9 mouse cellular contexts compared by ENCODE assay signal in the genomic region with DNA sequence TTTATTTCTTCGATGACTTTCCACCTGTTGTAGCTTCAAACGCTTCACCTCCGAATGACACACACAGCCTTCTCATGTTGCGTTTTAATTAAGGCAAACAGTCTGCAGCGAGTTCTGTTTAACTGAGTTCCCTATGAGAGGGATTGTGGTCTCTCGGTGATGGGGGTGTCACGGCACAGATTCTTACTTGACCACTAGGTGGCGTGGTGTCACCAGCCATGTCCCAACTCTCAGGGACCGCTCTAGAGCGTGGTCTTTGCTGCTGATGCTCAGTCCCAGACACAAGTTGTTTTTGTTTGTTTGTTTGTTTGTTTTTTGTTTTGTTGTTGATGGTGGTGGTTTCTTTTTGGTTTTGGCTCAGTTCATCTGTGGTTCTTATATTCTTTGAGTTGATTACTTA. TPM values are rescaled to one million over a fixed set of nuclear protein-coding genes. Genes with fewer than 3 reads are reported as not detected.
DNase-seq lines count a peak whose midpoint lies in the region; ATAC-seq and TF ChIP-seq lines count a peak whose summit lies in the region.
"Had no signal": no experiment of that assay in that cellular context is flagged by ENCODE, and none has a peak within 500 bp of the region (broad histone marks: within the 10 kb centered on the region; RNA-seq: fewer than 3 reads in every experiment).

No protein-coding gene starts in this region.

- H3K27ac ChIP-seq in testis, adult 2 months (ENCODE audit: control insufficient read depth, insufficient read depth, low read depth, low read length), result no peak overlapping the region
- no peak overlapping the region for H3K27ac ChIP-seq in intestine, embryonic 16.5 days (ENCODE audit: low read length)
- no peak overlapping the region for H3K27ac ChIP-seq in midbrain, embryonic 10.5 days (replicated peaks)
- H3K27ac ChIP-seq: embryonic facial prominence, embryonic 15.5 days had no signal

- intact Hi-C loops in left cerebral cortex, postnatal 36 days (cut with DNase I), result loop anchor here (5.0 kb wide), 2 partner anchors 234 to 444 kb away; no protein-coding TSS in a partner anchor

- H3K4me2 ChIP-seq in intestine, embryonic 16.5 days (ENCODE audit: low read depth, low read length), result no peak overlapping the region
- H3K4me2 ChIP-seq: embryonic facial prominence, embryonic 15.5 days had no signal

- WGBS in intestine, embryonic 16.5 days, result 16% methylated on average over 10 of the region's 10 CpGs
- WGBS in midbrain, embryonic 10.5 days, result 17% methylated on average over 10 of the region's 10 CpGs

- H3K4me3 ChIP-seq in testis, adult 2 months (ENCODE audit: control insufficient read depth, low read depth, low read length), result no peak overlapping the region
- no peak overlapping the region for H3K4me3 ChIP-seq in intestine, embryonic 16.5 days (ENCODE audit: low read length)
- no peak overlapping the region for H3K4me3 ChIP-seq in midbrain, embryonic 10.5 days
- H3K4me3 ChIP-seq: embryonic facial prominence, embryonic 15.5 days had no signal

- no peak for DNase-seq in testis, postnatal 14 days (ENCODE audit: low spot score)
- DNase-seq in cerebellum, adult 9-10 months, result peak; percentile 58
- peak; percentile 70 for DNase-seq in forelimb bud, embryonic 11.5 days (ENCODE audit: low read depth, low spot score)
- DNase-seq in left cerebral cortex, postnatal 36 days (ENCODE audit: low spot score in 2 of 2), result peak; percentile 39 to 44
- peak; percentile 59 for DNase-seq in midbrain, embryonic 10.5 days (ENCODE audit: low spot score)
- DNase-seq in spleen, postnatal 36 days (ENCODE audit: low spot score in 2 of 2), result peak; percentile 40 to 53

- no peaks in the 10 kb centered on the region for H3K9me3 ChIP-seq in intestine, embryonic 16.5 days (ENCODE audit: control insufficient read depth, low read length)
- no peaks in the 10 kb centered on the region for H3K9me3 ChIP-seq in midbrain, embryonic 10.5 days (replicated peaks)
- H3K9me3 ChIP-seq: embryonic facial prominence, embryonic 15.5 days had no signal

- TF ChIP-seq CTCF in testis, adult 2 months (IDR thresholded peaks at IDR 0.05; ENCODE audit: control insufficient read depth, insufficient read depth, insufficient replicate concordance, low read depth, low read length), result peak; percentile 82; the same call in 1 of the 2 replicates

- no peak overlapping the region for H3K9ac ChIP-seq in intestine, embryonic 16.5 days (ENCODE audit: low read depth, low read length)
- H3K9ac ChIP-seq: embryonic facial prominence, embryonic 15.5 days had no signal

- peak; percentile 62; the same call in 1 of the 2 replicates for ATAC-seq in intestine, embryonic 16.5 days

- H3K4me1 ChIP-seq in testis, adult 2 months (ENCODE audit: control insufficient read depth, insufficient read depth, low read length), result no peaks in the 10 kb centered on the region
- no peaks in the 10 kb centered on the region for H3K4me1 ChIP-seq in intestine, embryonic 16.5 days (ENCODE audit: control insufficient read depth, insufficient read depth, low read length)
- H3K4me1 ChIP-seq in midbrain, embryonic 10.5 days, result no peaks in the 10 kb centered on the region
- H3K4me1 ChIP-seq: embryonic facial prominence, embryonic 15.5 days had no signal

- H3K36me3 ChIP-seq in testis, adult 2 months (ENCODE audit: control insufficient read depth, insufficient read depth, low read length), result peaks cover 1% of the 10 kb centered on the region
- no peaks in the 10 kb centered on the region for H3K36me3 ChIP-seq in intestine, embryonic 16.5 days (ENCODE audit: control insufficient read depth, insufficient read depth, low read length)
- peaks cover 77% of the 10 kb centered on the region for H3K36me3 ChIP-seq in midbrain, embryonic 10.5 days

- TF ChIP-seq POLR2A in testis, adult 2 months (IDR thresholded peaks at IDR 0.05; ENCODE audit: control insufficient read depth, low read depth, low read length), result no peak

- H3K27me3 ChIP-seq in testis, adult 2 months (ENCODE audit: control insufficient read depth, insufficient read depth, low read length), result no peaks in the 10 kb centered on the region
- H3K27me3 ChIP-seq in intestine, embryonic 16.5 days (replicated peaks; ENCODE audit: control insufficient read depth, insufficient read depth, low read length), result no peaks in the 10 kb centered on the region
- H3K27me3 ChIP-seq in midbrain, embryonic 10.5 days (ENCODE audit: low read depth, poor library complexity, severe bottlenecking), result no peaks in the 10 kb centered on the region
- H3K27me3 ChIP-seq: embryonic facial prominence, embryonic 15.5 days had no signal

RNA-seq across cellular contexts. Expression of gene Asb1, which starts 16.6 kb away (rescaled TPM):
- polyA plus RNA-seq in testis, adult 2 months (2012; rRNA removed), result 99.1 and 121 TPM in 2 replicates
- 3.1 and 3.4 TPM in 2 replicates for polyA plus RNA-seq in intestine, embryonic 16.5 days (2015; fragmentation: Nextera tagmentation; extraction: Ambion mirVana)
- 10 to 100 TPM; 35.3 to 42.9 TPM for total RNA-seq in left cerebral cortex, postnatal 36 days (2021)
- polyA plus RNA-seq in midbrain, embryonic 10.5 days (2016; fragmentation: Nextera tagmentation; extraction: Ambion mirVana), result 8.2 and 9.4 TPM in 2 replicates

RNA-seq across cellular contexts. Expression of gene Traf3ip1, which starts 29.3 kb away (rescaled TPM):
- polyA plus RNA-seq in testis, adult 2 months (2012; rRNA removed), result 32.0 and 32.5 TPM in 2 replicates
- polyA plus RNA-seq in intestine, embryonic 16.5 days (2015; fragmentation: Nextera tagmentation; extraction: Ambion mirVana), result 6.2 and 6.7 TPM in 2 replicates
- 10 to 100 TPM; 14.0 to 16.1 TPM for total RNA-seq in left cerebral cortex, postnatal 36 days (2021)
- polyA plus RNA-seq in midbrain, embryonic 10.5 days (2016; fragmentation: Nextera tagmentation; extraction: Ambion mirVana), result 10.5 and 12.9 TPM in 2 replicates
